ENCODE assay signal across 16 mouse cellular contexts in the genomic region with DNA sequence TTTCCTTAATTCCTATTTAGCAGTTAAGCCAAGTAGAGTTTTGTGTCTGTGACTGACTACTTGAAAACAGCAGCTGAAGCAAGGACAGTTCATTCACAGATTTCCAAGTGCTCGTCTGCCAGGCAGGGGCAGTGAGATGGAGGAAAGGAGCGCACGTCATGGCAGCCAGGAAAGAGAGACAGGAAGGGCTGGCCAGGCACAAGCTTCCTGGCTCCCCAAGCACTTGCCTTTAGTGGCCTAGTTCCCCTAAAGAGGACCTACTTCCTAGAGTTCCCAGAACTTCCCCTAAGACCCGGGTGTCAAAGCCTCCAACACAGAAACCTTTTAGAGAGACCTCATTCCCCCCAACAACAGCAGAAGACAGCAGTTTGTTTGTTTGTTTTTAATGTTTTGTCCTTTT. TPM values are rescaled to one million over a fixed set of nuclear protein-coding genes. Genes with fewer than 3 reads are reported as not detected.
DNase-seq lines count a peak whose midpoint lies in the region; ATAC-seq and TF ChIP-seq lines count a peak whose summit lies in the region.
"Had no signal": no experiment of that assay in that cellular context is flagged by ENCODE, and none has a peak within 500 bp of the region (broad histone marks: within the 10 kb centered on the region; RNA-seq: fewer than 3 reads in every experiment).

No protein-coding gene starts in this region.

- no peaks in the 10 kb centered on the region for H3K27me3 ChIP-seq in heart, embryonic 14.5 days (ENCODE audit: control insufficient read depth, insufficient read depth, low read length)
- H3K27me3 ChIP-seq: limb, embryonic 12.5 days; neural tube, embryonic 12.5 days; Patski had no signal

- peak overlapping the region; percentile 46 for H3K27ac ChIP-seq in heart, embryonic 14.5 days (replicated peaks in 1 of 2; ENCODE audit: control insufficient read depth in 1 of 2, insufficient read depth in 1 of 2, low read depth in 2 of 2, low read length in 2 of 2)
- H3K27ac ChIP-seq in layer of hippocampus, adult 2 months = peak overlapping the region; percentile 19; the same call in 1 of the 2 replicates
- H3K27ac ChIP-seq in bone marrow macrophage, adult 2 months (ENCODE audit: insufficient read depth, low read depth, low read length) = peak overlapping the region; percentile 71
- H3K27ac ChIP-seq: limb, embryonic 12.5 days; liver, embryonic 14.5 days; midbrain, embryonic 10.5 days; neural tube, embryonic 12.5 days had no signal

- H3K4me3 ChIP-seq in heart, embryonic 14.5 days (ENCODE audit: control insufficient read depth in 1 of 2, insufficient read depth in 1 of 2, low read depth in 1 of 2, low read length in 2 of 2) = no peak overlapping the region
- H3K4me3 ChIP-seq in layer of hippocampus, adult 2 months = no peak overlapping the region
- no peak overlapping the region for H3K4me3 ChIP-seq in bone marrow macrophage, adult 2 months (ENCODE audit: insufficient read depth, low read length)
- H3K4me3 ChIP-seq: limb, embryonic 12.5 days; midbrain, embryonic 10.5 days; neural tube, embryonic 12.5 days had no signal

- TF ChIP-seq POLR2A in bone marrow macrophage, adult 2 months (IDR thresholded peaks at IDR 0.05; ENCODE audit: borderline replicate concordance, low read depth, low read length) = no peak

- H3K36me3 ChIP-seq in heart, embryonic 14.5 days (ENCODE audit: control insufficient read depth, insufficient read depth, low read length) = peaks cover 98% of the 10 kb centered on the region

- no peak for TF ChIP-seq CTCF in layer of hippocampus, adult 2 months (conservative IDR thresholded peaks at IDR 0.05)
- no peak for TF ChIP-seq CTCF in bone marrow macrophage, adult 2 months (IDR thresholded peaks at IDR 0.05; ENCODE audit: low read depth, low read length)

- 64% methylated on average over 4 of the region's 4 CpGs for WGBS in heart, embryonic 14.5 days

- H3K4me1 ChIP-seq in heart, embryonic 14.5 days (ENCODE audit: control insufficient read depth in 2 of 2, insufficient read depth in 2 of 2, low read length in 2 of 2) = peaks cover 2 to 5% of the 10 kb centered on the region in 2 experiments; a peak in 2 of 4 replicates
- H3K4me1 ChIP-seq in bone marrow macrophage, adult 2 months (ENCODE audit: control insufficient read depth, insufficient read depth, low read length) = peaks cover 25% of the 10 kb centered on the region
- H3K4me1 ChIP-seq: limb, embryonic 12.5 days; midbrain, embryonic 10.5 days; neural tube, embryonic 12.5 days had no signal

- H3K9me3 ChIP-seq in heart, embryonic 14.5 days (ENCODE audit: control insufficient read depth, low read length) = no peaks in the 10 kb centered on the region
- H3K9me3 ChIP-seq: limb, embryonic 12.5 days; midbrain, embryonic 10.5 days; neural tube, embryonic 12.5 days had no signal

- intact Hi-C loops in heart, postnatal 25 days (cut with DNase I) = no loop called here

- no peak for DNase-seq in heart, postnatal 25 days (ENCODE audit: low spot score)
- no peak for DNase-seq in layer of hippocampus, adult 2 months (ENCODE audit: low spot score in 2 of 2)
- no peak for DNase-seq in layer of hippocampus, postnatal 25 days (ENCODE audit: extremely low spot score in 1 of 2, low spot score in 1 of 2)
- peak; percentile 26 for DNase-seq in lung, postnatal 10 days
- no peak for DNase-seq in T-cell, adult 2 months (ENCODE audit: low spot score)
- no peak for DNase-seq in frontal cortex, postnatal 36 days (ENCODE audit: low spot score in 2 of 2)
- DNase-seq: cerebellum, adult 9-11 months; gastrocnemius, postnatal 25 days; kidney, adult 9 months had no signal

- H3K9ac ChIP-seq in heart, embryonic 14.5 days (ENCODE audit: low read length) = no peak overlapping the region
- H3K9ac ChIP-seq: limb, embryonic 12.5 days; liver, embryonic 14.5 days; neural tube, embryonic 12.5 days had no signal

- H3K4me2 ChIP-seq in heart, embryonic 14.5 days (ENCODE audit: low read length) = no peak overlapping the region
- H3K4me2 ChIP-seq: limb, embryonic 12.5 days; neural tube, embryonic 12.5 days had no signal

- ATAC-seq in heart, embryonic 14.5 days (ENCODE audit: insufficient number of reproducible peaks, insufficient read depth, low FRiP score, low read depth) = no peak
- ATAC-seq: Patski had no signal

RNA-seq across cellular contexts. Expression of a gene that starts 18.0 kb away (rescaled TPM):
- polyA plus RNA-seq in heart, embryonic 14.5 days (2014; fragmentation: Nextera tagmentation; extraction: Ambion mirVana) = 126 and 128 TPM in 2 replicates
- 10 to 100 TPM; 20.5 to 24.3 TPM for total RNA-seq in heart, postnatal 25 days (2021)
- total RNA-seq in layer of hippocampus, adult 2 months (2021) = 10 to 100 TPM; 79.1 to 79.6 TPM
- total RNA-seq in layer of hippocampus, postnatal 25 days (2021) = 10 to 100 TPM; 68.8 to 78.4 TPM
- 44.3 and 55.0 TPM in 2 replicates for polyA plus RNA-seq in bone marrow macrophage, adult 2 months (2012; ENCODE audit: insufficient read depth, insufficient read length, missing spikeins)

RNA-seq across cellular contexts. Expression of a gene that starts 34.5 kb away (rescaled TPM):
- 115 and 120 TPM in 2 replicates for polyA plus RNA-seq in heart, embryonic 14.5 days (2014; fragmentation: Nextera tagmentation; extraction: Ambion mirVana)
- total RNA-seq in heart, postnatal 25 days (2021) = 100 to 1,000 TPM; 147 to 148 TPM
- total RNA-seq in layer of hippocampus, adult 2 months (2021) = 100 to 1,000 TPM; 211 to 212 TPM
- 100 to 1,000 TPM; 219 to 221 TPM for total RNA-seq in layer of hippocampus, postnatal 25 days (2021)
- polyA plus RNA-seq in bone marrow macrophage, adult 2 months (2012; ENCODE audit: insufficient read depth, insufficient read length, missing spikeins) = 66.4 and 75.4 TPM in 2 replicates

RNA-seq across cellular contexts. Expression of a gene that starts 40.4 kb away (rescaled TPM):
- polyA plus RNA-seq in heart, embryonic 14.5 days (2014; fragmentation: Nextera tagmentation; extraction: Ambion mirVana) = 24.2 and 25.3 TPM in 2 replicates
- total RNA-seq in heart, postnatal 25 days (2021) = 10 to 100 TPM; 20.2 to 20.9 TPM
- total RNA-seq in layer of hippocampus, adult 2 months (2021) = 10 to 100 TPM; 95.8 to 96.4 TPM
- total RNA-seq in layer of hippocampus, postnatal 25 days (2021) = 100 to 1,000 TPM in 1 of 2 experiments, 10 to 100 TPM in 1; 93.5 to 103 TPM
- 68.4 and 72.6 TPM in 2 replicates for polyA plus RNA-seq in bone marrow macrophage, adult 2 months (2012; ENCODE audit: insufficient read depth, insufficient read length, missing spikeins)

RNA-seq across cellular contexts. Expression of a gene that starts 43.4 kb away (rescaled TPM):
- polyA plus RNA-seq in heart, embryonic 14.5 days (2014; fragmentation: Nextera tagmentation; extraction: Ambion mirVana) = 26.6 and 32.3 TPM in 2 replicates
- 10 to 100 TPM; 13.8 to 14.1 TPM for total RNA-seq in heart, postnatal 25 days (2021)
- 10 to 100 TPM; 75.8 to 98.0 TPM for total RNA-seq in layer of hippocampus, adult 2 months (2021)
- 10 to 100 TPM; 59.7 to 74.3 TPM for total RNA-seq in layer of hippocampus, postnatal 25 days (2021)
- polyA plus RNA-seq in bone marrow macrophage, adult 2 months (2012; ENCODE audit: insufficient read depth, insufficient read length, missing spikeins) = 44.1 and 44.2 TPM in 2 replicates

Comparison
In these comparisons a context has a peak if more than half of its experiments do, and no peak if none do; other contexts are left out.
1. H3K27ac ChIP-seq: peak in every context shown above with its lines; median percentile 71 in bone marrow macrophage, adult 2 months; 46 in heart, embryonic 14.5 days; 19 in layer of hippocampus, adult 2 months.
2. RNA of a gene that starts 40.4 kb away (total RNA-seq): 93.5 to 103 TPM in layer of hippocampus, postnatal 25 days and 95.8 to 96.4 TPM in layer of hippocampus, adult 2 months; 20.2 to 20.9 TPM in heart, postnatal 25 days; every median in the first group is over 4 times any median in the second.